Mouse (Mus musculus): Measurements from ENCODE around the gene Cyp2r1.
"Not testable (repeated sequence)": the region's sequence is repeated elsewhere in the genome, so short reads cannot be mapped to it uniquely, and the experiment has no call there.

Gene Cyp2r1

GRCm38 (mm10) chr7:114562531-114563241, at the start of gene Cyp2r1:
TSS of gene Cyp2r1 (minus strand) at chr7:114562972.
- peak; percentile 32 for DNase-seq (ENCODE audit: low read depth, low spot score)

GRCm38 (mm10) chr7:114594391-114594790, 31.6 kb upstream of the Cyp2r1 start:
- not testable (repeated sequence) for DNase-seq (ENCODE audit: low read depth, low spot score)

- DNase-seq (ENCODE audit: low read depth, low spot score) = no peak
Measured at GRCm38 (mm10) chr7:114582441-114582840, 19.7 kb upstream of the Cyp2r1 start.

GRCm38 (mm10) chr7:114581200-114581599, 18.4 kb upstream of the Cyp2r1 start:
- DNase-seq (ENCODE audit: low read depth, low spot score) = no peak

GRCm38 (mm10) chr7:114580426-114580825, 17.7 kb upstream of the Cyp2r1 start:
- DNase-seq (ENCODE audit: low read depth, low spot score) = peak; percentile 33

GRCm38 (mm10) chr7:114577665-114578064, 14.9 kb upstream of the Cyp2r1 start:
- no peak for DNase-seq (ENCODE audit: low read depth, low spot score)

GRCm38 (mm10) chr7:114576931-114577330, 14.2 kb upstream of the Cyp2r1 start:
- no peak for DNase-seq (ENCODE audit: low read depth, low spot score)

GRCm38 (mm10) chr7:114573866-114574265, 11.1 kb upstream of the Cyp2r1 start:
- not testable (repeated sequence) for DNase-seq (ENCODE audit: low read depth, low spot score)

GRCm38 (mm10) chr7:114536179-114536578, 26.6 kb downstream of the Cyp2r1 start:
- DNase-seq (ENCODE audit: low read depth, low spot score) = no peak

- DNase-seq (ENCODE audit: low read depth, low spot score) = no peak
Measured at GRCm38 (mm10) chr7:114526245-114526644, 36.5 kb downstream of the Cyp2r1 start.

- no peak for DNase-seq (ENCODE audit: low read depth, low spot score)
Measured at GRCm38 (mm10) chr7:114520122-114520521, 42.6 kb downstream of the Cyp2r1 start.

- DNase-seq (ENCODE audit: low read depth, low spot score) = no peak
Measured at GRCm38 (mm10) chr7:114508879-114509278, 53.9 kb downstream of the Cyp2r1 start.
